24 mouse cellular contexts compared by ENCODE assay signal in the genomic region with DNA sequence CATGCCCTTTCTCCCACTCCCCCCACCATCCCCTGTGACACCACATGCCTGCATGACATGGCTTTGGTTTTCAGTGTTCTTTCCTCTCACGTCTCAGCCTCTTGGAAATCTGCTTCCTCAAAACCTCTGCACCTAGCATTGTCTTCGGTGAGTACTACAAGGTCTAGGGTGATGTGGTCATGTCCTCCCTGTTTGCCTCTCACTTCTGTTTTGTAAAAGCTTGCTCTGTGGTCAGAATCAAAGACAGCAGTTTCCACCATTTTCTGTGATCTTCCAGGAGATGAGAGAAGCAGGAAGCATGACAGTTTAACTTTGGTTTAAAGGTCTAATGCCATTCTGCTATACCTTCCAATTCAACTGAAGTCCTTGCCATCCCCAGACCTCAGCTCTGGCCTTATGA. TPM values are rescaled to one million over a fixed set of nuclear protein-coding genes. Genes with fewer than 3 reads are reported as not detected.
DNase-seq lines count a peak whose midpoint lies in the region; ATAC-seq and TF ChIP-seq lines count a peak whose summit lies in the region.
"Had no signal": no experiment of that assay in that cellular context is flagged by ENCODE, and none has a peak within 500 bp of the region (broad histone marks: within the 10 kb centered on the region; RNA-seq: fewer than 3 reads in every experiment).

No protein-coding gene starts in this region.

- peak overlapping the region; percentile 23; the same call in 1 of the 2 replicates for H3K27ac ChIP-seq in embryonic fibroblast, embryonic 13.5 days (ENCODE audit: insufficient read depth, low read length)
- no peak overlapping the region for H3K27ac ChIP-seq in midbrain, embryonic 16.5 days (ENCODE audit: low read length)
- H3K27ac ChIP-seq: embryonic facial prominence, embryonic 15.5 days; forebrain, embryonic 12.5 days; gastrocnemius, adult 2 months; heart, embryonic 10.5 days; hindbrain, embryonic 12.5 days had no signal

- H3K4me1 ChIP-seq in embryonic fibroblast, embryonic 13.5 days (ENCODE audit: control insufficient read depth, insufficient read depth, low read length), result peaks cover 31% of the 10 kb centered on the region
- peaks cover 11% of the 10 kb centered on the region for H3K4me1 ChIP-seq in midbrain, embryonic 16.5 days (ENCODE audit: control insufficient read depth, insufficient read depth, low read length)

- H3K9me3 ChIP-seq in midbrain, embryonic 16.5 days (replicated peaks; ENCODE audit: control insufficient read depth, low read length, poor library complexity, severe bottlenecking), result no peaks in the 10 kb centered on the region
- H3K9me3 ChIP-seq: embryonic facial prominence, embryonic 15.5 days; forebrain, embryonic 12.5 days; heart, embryonic 10.5 days; hindbrain, embryonic 12.5 days had no signal

- peak; percentile 19 for DNase-seq in 416B (ENCODE audit: low read depth)
- peak; percentile 51 to 60 for DNase-seq in CD8-positive naive resting alpha-beta T cell, adult 2 months (ENCODE audit: low read depth in 2 of 2, low spot score in 2 of 2)
- DNase-seq in lung, postnatal 36 days, result no peak
- no peak for DNase-seq in cerebellum, adult 11-12 months
- no peak for DNase-seq in yolk sac, embryonic 10.5 days (ENCODE audit: low spot score)
- DNase-seq: adrenal gland, postnatal 10 days; cerebellum, adult 2 months; cerebellum, postnatal 10 days; embryo, embryonic 11 days; gastrocnemius, adult 2 months; gastrocnemius, postnatal 25 days; heart, adult 11 months; heart, postnatal 10 days; heart, postnatal 4 days; kidney, adult 11 months had no signal

- no peaks in the 10 kb centered on the region for H3K27me3 ChIP-seq in midbrain, embryonic 16.5 days (ENCODE audit: control insufficient read depth, insufficient read depth, low read depth, low read length)
- H3K27me3 ChIP-seq: embryonic facial prominence, embryonic 15.5 days; forebrain, embryonic 12.5 days; hindbrain, embryonic 12.5 days had no signal

- no peaks in the 10 kb centered on the region for H3K36me3 ChIP-seq in midbrain, embryonic 16.5 days (ENCODE audit: control insufficient read depth, insufficient read depth, low read length)
- H3K36me3 ChIP-seq: embryonic facial prominence, embryonic 15.5 days; forebrain, embryonic 12.5 days; heart, embryonic 10.5 days; hindbrain, embryonic 12.5 days had no signal

- ATAC-seq in megakaryocyte, adult 5-6 weeks (ENCODE audit: poor library complexity, severe bottlenecking), result peak; percentile 31; the same call in 1 of the 2 replicates
- ATAC-seq in midbrain, embryonic 16.5 days, result no peak
- ATAC-seq: forebrain, embryonic 16.5 days; hindbrain, embryonic 16.5 days had no signal

- no peak for TF ChIP-seq CTCF in embryonic fibroblast, embryonic 13.5 days (IDR thresholded peaks at IDR 0.05; ENCODE audit: borderline replicate concordance, insufficient read depth, low read length)

- no peak overlapping the region for H3K4me2 ChIP-seq in midbrain, embryonic 16.5 days (ENCODE audit: low read length)
- H3K4me2 ChIP-seq: embryonic facial prominence, embryonic 15.5 days; forebrain, embryonic 12.5 days; hindbrain, embryonic 12.5 days had no signal

- WGBS in midbrain, embryonic 16.5 days, result 93% methylated on average over 2 of the region's 2 CpGs

- no peak overlapping the region for H3K4me3 ChIP-seq in embryonic fibroblast, embryonic 13.5 days (ENCODE audit: insufficient read depth, low read length)
- H3K4me3 ChIP-seq in midbrain, embryonic 16.5 days (ENCODE audit: low read depth, low read length), result no peak overlapping the region
- H3K4me3 ChIP-seq: embryonic facial prominence, embryonic 15.5 days; forebrain, embryonic 12.5 days; gastrocnemius, adult 2 months; heart, embryonic 10.5 days; hindbrain, embryonic 12.5 days had no signal

- TF ChIP-seq POLR2A in embryonic fibroblast, embryonic 13.5 days (IDR thresholded peaks at IDR 0.05; ENCODE audit: low read depth, low read length), result no peak

- H3K9ac ChIP-seq in midbrain, embryonic 16.5 days (ENCODE audit: low read depth, low read length), result no peak overlapping the region
- H3K9ac ChIP-seq: embryonic facial prominence, embryonic 15.5 days; forebrain, embryonic 12.5 days; hindbrain, embryonic 12.5 days had no signal

RNA-seq across cellular contexts. Expression of a gene that starts 15.3 kb away (rescaled TPM):
- 0.86 and 1.3 TPM in 2 replicates for polyA plus RNA-seq in embryonic fibroblast, embryonic 13.5 days (2011; ENCODE audit: insufficient read length, low read depth, missing spikeins)
- total RNA-seq in megakaryocyte, adult 5-6 weeks (2015), result 55.3 and 61.8 TPM in 2 replicates
- 37.0 and 40.8 TPM in 2 replicates for total RNA-seq in megakaryocyte, adult 5-6 weeks (2017)
- 0.21 and 0.24 TPM in 2 replicates for polyA plus RNA-seq in midbrain, embryonic 16.5 days (2015; fragmentation: Nextera tagmentation; extraction: Ambion mirVana)

RNA-seq across cellular contexts. Expression of a gene that starts 46.6 kb away (rescaled TPM):
- polyA plus RNA-seq in embryonic fibroblast, embryonic 13.5 days (2011; ENCODE audit: insufficient read length, low read depth, missing spikeins), result 3.7 and 6.1 TPM in 2 replicates
- not detected in 2 replicates for total RNA-seq in megakaryocyte, adult 5-6 weeks (2015)
- 0.08 TPM in 1 of 2 replicates, not detected in the other for total RNA-seq in megakaryocyte, adult 5-6 weeks (2017)
- polyA plus RNA-seq in midbrain, embryonic 16.5 days (2015; fragmentation: Nextera tagmentation; extraction: Ambion mirVana), result 15.8 and 16.1 TPM in 2 replicates

RNA-seq across cellular contexts. Expression of a gene that starts 55.6 kb away (rescaled TPM):
- not detected in 2 replicates for polyA plus RNA-seq in embryonic fibroblast, embryonic 13.5 days (2011; ENCODE audit: insufficient read length, low read depth, missing spikeins)
- total RNA-seq in megakaryocyte, adult 5-6 weeks (2015), result 35.9 TPM in 2 replicates
- total RNA-seq in megakaryocyte, adult 5-6 weeks (2017), result 63.6 and 67.3 TPM in 2 replicates
- polyA plus RNA-seq in midbrain, embryonic 16.5 days (2015; fragmentation: Nextera tagmentation; extraction: Ambion mirVana), result 1.3 and 2.5 TPM in 2 replicates

Comparison
In these comparisons a context has a peak if more than half of its experiments do, and no peak if none do; other contexts are left out.
1. DNase-seq: peak in 416B (single experiment) and CD8-positive naive resting alpha-beta T cell, adult 2 months (2 of 2); none in lung, postnatal 36 days (single experiment), cerebellum, adult 11-12 months (single experiment) and yolk sac, embryonic 10.5 days (single experiment).